Mouse (Mus musculus): ENCODE measurements at regions not wholly inside any gene's neighbourhood (a gene's known extent, or its start where the extent isn't known, plus 50 kb on each side); places are given as distances from the start of the nearest gene placed in this dataset.

DNA sequence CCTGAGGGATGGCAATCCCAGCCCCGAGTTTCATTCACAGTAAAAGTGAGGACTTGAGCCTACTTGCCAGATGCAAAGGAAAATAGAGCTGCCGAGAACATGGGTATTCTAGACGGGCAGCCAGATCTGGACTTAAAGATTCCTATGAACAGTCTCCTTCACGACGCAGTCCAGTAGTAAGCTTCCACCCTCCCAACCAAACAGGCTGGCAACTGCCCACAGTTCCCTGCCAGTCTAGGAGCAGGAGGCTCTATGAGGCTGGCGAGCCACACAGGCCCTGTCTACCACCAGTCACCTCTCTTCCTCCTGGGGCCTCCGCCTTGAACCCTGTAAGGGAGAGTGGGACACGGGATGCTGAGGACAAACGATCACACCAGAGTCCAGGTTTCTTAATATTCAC lies 153.5 kb upstream of the Snrpn start:
- no peak for DNase-seq (ENCODE audit: low spot score in 2 of 2)

- peak in 1 of 2 experiments; percentile 9 for DNase-seq (ENCODE audit: low spot score in 2 of 2)
Observed at GRCm38 (mm10) chr7:60244187-60244866, 104.3 kb upstream of the Snrpn start.

- peak in 1 of 2 experiments; percentile 26 for DNase-seq (ENCODE audit: low spot score in 2 of 2)
Observed at GRCm38 (mm10) chr7:60243746-60244145, 103.7 kb upstream of the Snrpn start.

DNA sequence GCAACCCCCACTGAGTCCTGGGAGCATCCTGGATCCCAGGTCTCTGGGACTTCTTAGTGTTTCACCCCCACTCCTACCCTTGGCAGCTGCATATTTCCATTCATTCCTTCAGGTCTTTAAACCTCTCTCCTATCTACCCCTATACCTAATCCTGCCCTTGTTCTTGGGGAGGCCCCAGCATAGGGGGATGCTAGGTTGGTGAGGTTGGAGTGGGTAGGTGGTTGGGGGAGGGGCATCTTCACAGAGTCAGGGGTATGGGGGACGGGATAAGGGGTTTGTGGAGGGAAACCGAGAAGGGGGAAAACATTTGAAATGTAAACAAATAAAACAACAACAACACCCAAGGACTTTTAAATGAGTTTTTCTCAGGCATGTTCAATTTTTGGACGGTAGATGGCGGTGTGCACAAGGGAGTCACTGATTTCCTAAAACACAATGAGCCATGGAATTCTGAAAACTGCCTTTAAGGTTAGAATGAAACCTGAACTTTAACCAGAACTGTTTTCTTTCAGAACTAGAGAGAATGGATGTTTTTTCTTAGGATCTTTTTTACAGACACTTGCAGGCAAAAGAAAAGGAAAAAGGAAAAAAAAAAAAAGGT lies 98.7 kb upstream of the Snrpn start:
- peak in 1 of 2 experiments; percentile 25 for DNase-seq (ENCODE audit: low spot score in 2 of 2)

DNA sequence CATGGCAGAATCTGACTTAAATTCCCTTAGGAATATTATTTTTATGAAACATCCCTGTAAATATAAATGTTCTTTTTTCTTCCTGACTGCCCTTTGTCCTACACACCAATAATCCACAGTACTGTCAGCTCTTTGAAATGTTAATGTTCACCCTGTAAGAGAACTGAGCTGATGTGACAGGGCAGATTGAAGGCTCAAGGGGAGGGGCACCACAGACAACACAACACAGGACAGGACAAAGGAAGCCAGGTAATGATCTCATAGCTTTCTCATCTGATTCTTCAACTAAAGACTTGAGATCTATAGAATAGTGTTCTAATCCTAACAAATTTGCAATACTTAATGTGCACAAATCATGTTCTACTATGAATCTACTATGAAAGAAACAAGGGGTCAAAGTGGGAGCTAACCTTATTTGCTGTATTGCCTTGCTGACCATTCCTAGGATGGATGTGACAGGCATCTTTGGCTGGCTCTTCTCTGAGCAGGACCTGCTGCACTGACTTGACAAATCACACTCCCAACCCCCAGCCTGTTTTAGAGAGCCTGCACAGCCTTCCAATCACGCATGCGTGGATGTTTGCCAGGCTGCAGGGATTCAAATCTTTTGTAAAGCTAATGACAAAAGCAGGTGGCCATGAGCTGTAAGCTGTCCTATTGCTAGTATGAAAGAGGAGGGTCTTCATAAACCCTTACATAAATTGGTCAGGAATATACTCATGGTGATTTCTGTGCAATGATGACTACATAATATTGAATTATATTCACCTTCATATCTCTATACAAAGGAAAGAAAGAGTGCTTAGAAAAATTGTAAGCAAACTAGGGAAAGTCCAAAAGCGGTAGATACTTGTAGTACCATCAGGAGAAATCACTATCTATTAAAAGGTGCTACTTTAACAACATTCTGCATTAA lies 76.6 kb upstream of the Snrpn start:
- DNase-seq (ENCODE audit: low spot score in 2 of 2), result peak in 1 of 2 experiments; percentile 20

Measured in cerebellum, postnatal 4 days (tissue).